Mouse (Mus musculus) neural tube, embryonic 14.5 days (tissue): Measurements from ENCODE around the gene Slc6a16. TPM values are rescaled to one million over a fixed set of nuclear protein-coding genes. Genes with fewer than 3 reads are reported as not detected.

Experiments
- ATAC-seq: fragments of 200-750 bp; cut with Nextera tagmentation; 2 replicates; pipeline ENCODE4 v1.8.0; 2017; ENCODE audit warnings: low read depth, mild to moderate bottlenecking, moderate TSS enrichment, moderate library complexity
- H3K27ac ChIP-seq: fragments of 300-500 bp; sonication (generic); 2 replicates; pipeline ENCODE4 v1.5.1; 2014; ENCODE audit warnings: low read depth, mild to moderate bottlenecking, control low read depth, low read length, moderate library complexity, mixed read lengths
- H3K27me3 ChIP-seq: fragments of 300-500 bp; sonication (generic); 2 replicates; pipeline ENCODE4 v1.6.1; 2014; ENCODE audit warnings: low read length; ENCODE audit not compliant: control insufficient read depth, insufficient read depth
- H3K36me3 ChIP-seq: fragments of 300-500 bp; sonication (generic); 2 replicates; pipeline ENCODE4 v1.6.1; 2014; ENCODE audit warnings: low read length, mixed read lengths; ENCODE audit not compliant: control insufficient read depth, insufficient read depth
- H3K4me1 ChIP-seq: fragments of 300-500 bp; sonication (generic); 2 replicates; pipeline ENCODE4 v1.6.1; 2014; ENCODE audit warnings: low read length; ENCODE audit not compliant: control insufficient read depth, insufficient read depth
- H3K4me2 ChIP-seq: fragments of 300-500 bp; sonication (generic); 2 replicates; pipeline ENCODE4 v1.6.1; 2014; ENCODE audit warnings: mild to moderate bottlenecking, low read depth, low read length, control low read depth
- H3K4me3 ChIP-seq: fragments of 300-500 bp; sonication (generic); 2 replicates; pipeline ENCODE4 v1.5.1; 2014; ENCODE audit warnings: low read depth, low read length, control low read depth, mixed read lengths
- H3K9ac ChIP-seq: fragments of 300-500 bp; sonication (generic); replicated peaks from 2 replicates; pipeline ENCODE4 v1.6.1; 2014; ENCODE audit warnings: low read depth, mild to moderate bottlenecking, control low read depth, low read length, mixed read lengths
- H3K9me3 ChIP-seq: fragments of 300-500 bp; sonication (generic); 2 replicates; pipeline ENCODE4 v1.6.1; 2016; ENCODE audit warnings: low read length; ENCODE audit not compliant: control insufficient read depth
- WGBS: fragments of 180-500 bp; shearing (Covaris S2); extraction: QIAGEN DNeasy Blood & Tissue Kit; methylation state at CpG from one replicate; pipeline ENCODE4 v1.1.7; 2014; 5-methylcytosine and 5-hydroxymethylcytosine counted together
- polyA plus RNA-seq: library from polyadenylated mRNA; unstranded; fragments of >200 nt; fragmentation: Nextera tagmentation; extraction: Ambion mirVana; gene quantifications from 2 replicates; pipeline ENCODE4 v1.2.1, GENCODE M21; 2014

Slc6a16 gene
- polyA plus RNA-seq, 1 experiment from 2014 or later: 0.99 TPM

DNA sequence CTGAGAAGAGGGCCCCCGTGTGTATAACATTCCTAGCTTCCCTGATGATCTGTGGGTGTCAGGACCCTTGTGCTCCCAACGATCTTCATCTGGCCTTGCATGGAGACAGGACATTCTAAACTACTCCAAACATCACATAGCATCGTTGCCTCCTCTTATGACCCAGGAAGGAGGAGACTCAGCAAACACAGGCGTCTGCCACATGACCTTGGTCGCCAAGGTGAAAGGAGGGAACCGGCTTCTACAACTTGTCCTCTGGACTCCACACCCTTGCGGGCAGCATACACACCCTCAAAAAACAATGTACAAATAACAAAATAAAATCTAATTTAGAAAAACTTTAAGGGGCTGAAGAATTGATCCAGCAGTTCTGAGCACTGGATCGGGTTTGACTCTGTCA is 71.1 kb downstream of the Slc6a16 start:
- no peaks in the 10 kb centered on the region for H3K27me3 ChIP-seq
- no peaks in the 10 kb centered on the region for H3K9me3 ChIP-seq
- no peak overlapping the region for H3K4me2 ChIP-seq
- H3K4me3 ChIP-seq: no peak overlapping the region
- H3K36me3 ChIP-seq: no peaks in the 10 kb centered on the region
- no peak for ATAC-seq
- H3K4me1 ChIP-seq: 0 out of 2 replicates have a peak, but pooled peaks cover 6% of the 10 kb centered on the region
- WGBS: 69% methylated on average over 8 of the region's 8 CpGs
- H3K9ac ChIP-seq: no peak overlapping the region
- H3K27ac ChIP-seq: no peak overlapping the region

GRCm38 (mm10) chr7:45312686-45313453 is 72.0 kb downstream of the Slc6a16 start:
- Histone ChIP-seq H3K27ac (peak overlapping the region; percentile 2; the same call in 1 of the 2 replicates), H3K36me3 (no peaks in the 10 kb centered on the region), H3K4me1 (0 out of 2 replicates have a peak, but pooled peaks cover 6% of the 10 kb centered on the region), H3K9ac (no peak overlapping the region), H3K9me3 (no peaks in the 10 kb centered on the region), H3K4me2 (no peak overlapping the region; the same call in 1 of the 2 replicates), H3K4me3 (no peak overlapping the region), H3K27me3 (no peaks in the 10 kb centered on the region)
- no peak for ATAC-seq
- WGBS: 21% methylated on average over 10 of the region's 10 CpGs

- 28% methylated on average over 9 of the region's 9 CpGs for WGBS
- H3K4me2 ChIP-seq: no peak overlapping the region; the same call in 1 of the 2 replicates
- 0 out of 2 replicates have a peak, but pooled peaks cover 6% of the 10 kb centered on the region for H3K4me1 ChIP-seq
- ATAC-seq: 0 out of 2 replicates have a peak, but pooled peaks have one; percentile 7
- H3K27me3 ChIP-seq: no peaks in the 10 kb centered on the region
- H3K36me3 ChIP-seq: no peaks in the 10 kb centered on the region
- no peak overlapping the region for H3K9ac ChIP-seq
- H3K27ac ChIP-seq: peak overlapping the region; percentile 2; the same call in 1 of the 2 replicates
- H3K9me3 ChIP-seq: no peaks in the 10 kb centered on the region
- no peak overlapping the region for H3K4me3 ChIP-seq
Measured at GRCm38 (mm10) chr7:45313495-45313894, 72.6 kb downstream of the Slc6a16 start.

GRCm38 (mm10) chr7:45315182-45315701 is 74.4 kb downstream of the Slc6a16 start:
- 81% methylated on average over 10 of the region's 10 CpGs for WGBS
- Histone ChIP-seq H3K36me3 (no peaks in the 10 kb centered on the region), H3K4me3 (no peak overlapping the region), H3K27ac (no peak overlapping the region), H3K4me1 (0 out of 2 replicates have a peak, but pooled peaks cover 6% of the 10 kb centered on the region), H3K9me3 (no peaks in the 10 kb centered on the region), H3K4me2 (no peak overlapping the region), H3K9ac (no peak overlapping the region), H3K27me3 (no peaks in the 10 kb centered on the region)
- no peak for ATAC-seq

- Histone ChIP-seq H3K4me1 (0 out of 2 replicates have a peak, but pooled peaks cover 6% of the 10 kb centered on the region), H3K4me2 (no peak overlapping the region), H3K27ac (no peak overlapping the region), H3K36me3 (no peaks in the 10 kb centered on the region), H3K27me3 (no peaks in the 10 kb centered on the region), H3K9me3 (no peaks in the 10 kb centered on the region), H3K4me3 (no peak overlapping the region), H3K9ac (no peak overlapping the region)
- WGBS: 94% methylated on average over 14 of the region's 14 CpGs
- no peak for ATAC-seq
Measured at GRCm38 (mm10) chr7:45316536-45316935, 75.7 kb downstream of the Slc6a16 start.

DNA sequence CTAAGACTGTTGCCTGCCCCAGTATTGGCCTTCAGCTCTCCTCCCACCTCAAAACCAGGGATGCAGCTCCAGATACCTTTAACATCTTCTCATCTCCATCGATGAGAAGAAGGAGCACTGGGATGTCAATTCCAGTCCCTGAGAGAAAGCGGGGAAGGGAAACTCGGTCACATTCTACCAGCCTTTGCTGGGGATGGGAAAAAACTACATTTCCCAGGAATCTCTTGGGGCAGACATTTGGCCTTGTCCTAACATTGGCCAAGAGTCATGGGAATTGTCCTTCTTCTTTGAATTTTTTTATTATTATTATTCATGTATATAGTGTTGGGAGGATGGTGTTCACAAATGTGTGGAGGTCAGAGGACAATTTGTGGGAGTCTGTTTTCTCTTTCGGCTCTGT is 81.4 kb downstream of the Slc6a16 start:
- 92% methylated on average over 4 of the region's 4 CpGs for WGBS
- Histone ChIP-seq H3K4me1 (no peaks in the 10 kb centered on the region), H3K36me3 (no peaks in the 10 kb centered on the region), H3K9ac (no peak overlapping the region), H3K4me3 (no peak overlapping the region), H3K9me3 (no peaks in the 10 kb centered on the region), H3K27me3 (no peaks in the 10 kb centered on the region), H3K27ac (no peak overlapping the region), H3K4me2 (no peak overlapping the region)
- ATAC-seq: no peak

Other genes with a start within 250 kb of the Slc6a16 start
- gene Irf3, start 243.4 kb upstream of the Slc6a16 start, polyA plus RNA-seq: 53.8 and 60.2 TPM in 2 replicates
- gene Bcl2l12, start 242.4 kb upstream of the Slc6a16 start, polyA plus RNA-seq: 6.4 and 9.5 TPM in 2 replicates
- gene Scaf1, start 224.7 kb upstream of the Slc6a16 start, polyA plus RNA-seq: 61.6 and 68.6 TPM in 2 replicates
- gene Rras, start 223.1 kb upstream of the Slc6a16 start, polyA plus RNA-seq: 9.0 and 13.7 TPM in 2 replicates
- 17.3 and 17.9 TPM in 2 replicates for gene Prr12, start 188.2 kb upstream of the Slc6a16 start, polyA plus RNA-seq
- gene Nosip, start 178.7 kb upstream of the Slc6a16 start, polyA plus RNA-seq: 65.4 and 67.3 TPM in 2 replicates
- gene Prrg2, start 178.4 kb upstream of the Slc6a16 start, polyA plus RNA-seq: 12.7 and 12.8 TPM in 2 replicates
- gene Rcn3, start 148.9 kb upstream of the Slc6a16 start, polyA plus RNA-seq: 23.7 and 118 TPM in 2 replicates
- 7.0 and 36.4 TPM in 2 replicates for gene Fcgrt, start 137.2 kb upstream of the Slc6a16 start, polyA plus RNA-seq
- 781 and 868 TPM in 2 replicates for gene Rps11, start 116.6 kb upstream of the Slc6a16 start, polyA plus RNA-seq
- 668 and 729 TPM in 2 replicates for gene Rpl13a, start 112.3 kb upstream of the Slc6a16 start, polyA plus RNA-seq
- 0.33 TPM in 1 of 2 replicates, not detected in the other for gene Gm45713, start 104.9 kb upstream of the Slc6a16 start, polyA plus RNA-seq
- gene Flt3l, start 104.7 kb upstream of the Slc6a16 start, polyA plus RNA-seq: 1.3 and 1.6 TPM in 2 replicates
- gene Pih1d1, start 86.8 kb upstream of the Slc6a16 start, polyA plus RNA-seq: 90.4 and 91.2 TPM in 2 replicates
- 16.9 and 19.8 TPM in 2 replicates for gene Aldh16a1, start 86.5 kb upstream of the Slc6a16 start, polyA plus RNA-seq
- 0.71 TPM in 1 of 2 replicates, not detected in the other for gene Slc17a7, start 77.1 kb upstream of the Slc6a16 start, polyA plus RNA-seq
- not detected in 2 replicates for gene Gfy, start 61.5 kb upstream of the Slc6a16 start, polyA plus RNA-seq
- not detected in 2 replicates for gene Pth2, start 60.1 kb upstream of the Slc6a16 start, polyA plus RNA-seq
- 0.15 and 0.50 TPM in 2 replicates for gene Ccdc155, start 36.2 kb upstream of the Slc6a16 start, polyA plus RNA-seq
- gene Dkkl1, start 28.9 kb upstream of the Slc6a16 start, polyA plus RNA-seq: 11.8 and 12.9 TPM in 2 replicates
- gene Tead2, start 25.3 kb upstream of the Slc6a16 start, polyA plus RNA-seq: 24.5 and 39.9 TPM in 2 replicates
- gene Cd37, start 2.0 kb upstream of the Slc6a16 start, polyA plus RNA-seq: 1.0 and 1.6 TPM in 2 replicates
- gene Slc6a21, start 36.4 kb downstream of the Slc6a16 start, polyA plus RNA-seq: not detected in 2 replicates
- 9.1 and 10.9 TPM in 2 replicates for gene Trpm4, start 92.7 kb downstream of the Slc6a16 start, polyA plus RNA-seq
- gene Hrc, start 94.2 kb downstream of the Slc6a16 start, polyA plus RNA-seq: 0.13 and 0.52 TPM in 2 replicates
- 28.4 and 30.4 TPM in 2 replicates for gene Ppfia3, start 125.9 kb downstream of the Slc6a16 start, polyA plus RNA-seq
- 24.9 and 49.4 TPM in 2 replicates for gene Lin7b, start 129.5 kb downstream of the Slc6a16 start, polyA plus RNA-seq
- gene Snrnp70, start 154.7 kb downstream of the Slc6a16 start, polyA plus RNA-seq: 76.1 and 93.7 TPM in 2 replicates
- not detected in 2 replicates for gene Kcna7, start 164.6 kb downstream of the Slc6a16 start, polyA plus RNA-seq
- not detected in 2 replicates for gene Ntf5, start 172.6 kb downstream of the Slc6a16 start, polyA plus RNA-seq
- gene Lhb, start 179.7 kb downstream of the Slc6a16 start, polyA plus RNA-seq: not detected in 2 replicates
- gene Gys1, start 193.8 kb downstream of the Slc6a16 start, polyA plus RNA-seq: 18.1 and 19.9 TPM in 2 replicates
- gene Ruvbl2, start 197.0 kb downstream of the Slc6a16 start, polyA plus RNA-seq: 86.8 and 95.3 TPM in 2 replicates
- gene Ftl1, start 218.8 kb downstream of the Slc6a16 start, polyA plus RNA-seq: 5,062 and 5,088 TPM in 2 replicates
- gene Bax, start 225.8 kb downstream of the Slc6a16 start, polyA plus RNA-seq: 107 and 215 TPM in 2 replicates
- 0.17 and 0.31 TPM in 2 replicates for gene Tulp2, start 240.8 kb downstream of the Slc6a16 start, polyA plus RNA-seq
- gene Gm45808, start 245.7 kb downstream of the Slc6a16 start, polyA plus RNA-seq: not detected in 2 replicates
- 4.0 and 4.6 TPM in 2 replicates for gene Dhdh, start 247.7 kb downstream of the Slc6a16 start, polyA plus RNA-seq